Mouse (Mus musculus): Measurements from ENCODE around the gene Nat14. TPM values are rescaled to one million over a fixed set of nuclear protein-coding genes. Genes with fewer than 3 reads are reported as not detected.
"Not testable (repeated sequence)": the region's sequence is repeated elsewhere in the genome, so short reads cannot be mapped to it uniquely, and the experiment has no call there.

Nat14 gene
- 1.4 and 2.8 TPM in 2 replicates for polyA plus RNA-seq (2011; ENCODE audit: insufficient read depth, insufficient read length, low replicate concordance, missing spikeins)

- no peak within 1 kb of the TSS for H3K27ac ChIP-seq (ENCODE audit: control insufficient read depth, insufficient read depth, low read depth, low read length, poor library complexity)
These were observed at the start of gene Nat14 for GRCm38 (mm10) chr7:4921824-4922482. Gene Nat14, plus strand, starts transcription at chr7:4922028.

GRCm38 (mm10) chr7:4876753-4877221, 45.0 kb upstream of the Nat14 start, which contains the start of gene Isoc2a:
Gene Isoc2a, plus strand, starts transcription at chr7:4877153.
- no peaks in the 10 kb centered on the region; the same call in 1 of the 2 replicates for H3K4me1 ChIP-seq (ENCODE audit: control insufficient read depth, insufficient read depth, low read length)
- TF ChIP-seq POLR2A (IDR thresholded peaks at IDR 0.05; ENCODE audit: borderline replicate concordance, control insufficient read depth, low read depth, low read length) (peak; percentile 86; the same call in 1 of the 2 replicates), CTCF (IDR thresholded peaks at IDR 0.05; ENCODE audit: control insufficient read depth, insufficient read depth, low read length) (no peak)
- peak within 1 kb of the TSS; percentile 78 for H3K4me3 ChIP-seq (replicated peaks; ENCODE audit: control insufficient read depth, low read depth, low read length)
- no peak within 1 kb of the TSS for H3K27ac ChIP-seq (ENCODE audit: control insufficient read depth, insufficient read depth, low read depth, low read length, poor library complexity)
- under 1% methylated on average over 22 of the region's 22 CpGs for WGBS

More at GRCm38 (mm10) chr7:4921824-4922482, at the start of gene Nat14:
- TF ChIP-seq CTCF (IDR thresholded peaks at IDR 0.05; ENCODE audit: control insufficient read depth, insufficient read depth, low read length): no peak
- TF ChIP-seq POLR2A (IDR thresholded peaks at IDR 0.05; ENCODE audit: borderline replicate concordance, control insufficient read depth, low read depth, low read length): no peak
- Histone ChIP-seq H3K4me3 (replicated peaks; ENCODE audit: control insufficient read depth, low read depth, low read length) (no peak within 1 kb of the TSS), H3K4me1 (ENCODE audit: control insufficient read depth, insufficient read depth, low read length) (no peaks in the 10 kb centered on the region)
- WGBS: 29% methylated on average over 8 of the region's 8 CpGs

GRCm38 (mm10) chr7:4877226-4877625, 44.6 kb upstream of the Nat14 start:
- no peak overlapping the region for H3K27ac ChIP-seq (ENCODE audit: control insufficient read depth, insufficient read depth, low read depth, low read length, poor library complexity)
- H3K4me1 ChIP-seq (ENCODE audit: control insufficient read depth, insufficient read depth, low read length): no peaks in the 10 kb centered on the region; the same call in 1 of the 2 replicates
- 1% methylated on average over 11 of the region's 11 CpGs for WGBS
- peak overlapping the region; percentile 78 for H3K4me3 ChIP-seq (replicated peaks; ENCODE audit: control insufficient read depth, low read depth, low read length)
- TF ChIP-seq CTCF (IDR thresholded peaks at IDR 0.05; ENCODE audit: control insufficient read depth, insufficient read depth, low read length) (no peak), POLR2A (IDR thresholded peaks at IDR 0.05; ENCODE audit: borderline replicate concordance, control insufficient read depth, low read depth, low read length) (no peak)

GRCm38 (mm10) chr7:4878186-4878585, 43.6 kb upstream of the Nat14 start:
- Histone ChIP-seq H3K27ac (ENCODE audit: control insufficient read depth, insufficient read depth, low read depth, low read length, poor library complexity) (no peak overlapping the region), H3K4me3 (replicated peaks; ENCODE audit: control insufficient read depth, low read depth, low read length) (no peak overlapping the region)

GRCm38 (mm10) chr7:4879036-4879435, 42.8 kb upstream of the Nat14 start:
- WGBS: 89% methylated on average over 1 of the region's 1 CpGs

More at GRCm38 (mm10) chr7:4878186-4878585, 43.6 kb upstream of the Nat14 start:
- no peaks in the 10 kb centered on the region; the same call in 1 of the 2 replicates for H3K4me1 ChIP-seq (ENCODE audit: control insufficient read depth, insufficient read depth, low read length)
- TF ChIP-seq POLR2A (IDR thresholded peaks at IDR 0.05; ENCODE audit: borderline replicate concordance, control insufficient read depth, low read depth, low read length) (no peak), CTCF (IDR thresholded peaks at IDR 0.05; ENCODE audit: control insufficient read depth, insufficient read depth, low read length) (peak; percentile 53)

GRCm38 (mm10) chr7:4886680-4887079, 35.1 kb upstream of the Nat14 start:
- Histone ChIP-seq H3K27ac (ENCODE audit: control insufficient read depth, insufficient read depth, low read depth, low read length, poor library complexity) (no peak overlapping the region), H3K4me3 (replicated peaks; ENCODE audit: control insufficient read depth, low read depth, low read length) (no peak overlapping the region), H3K4me1 (ENCODE audit: control insufficient read depth, insufficient read depth, low read length) (no peaks in the 10 kb centered on the region)
- TF ChIP-seq CTCF (IDR thresholded peaks at IDR 0.05; ENCODE audit: control insufficient read depth, insufficient read depth, low read length): no peak
- TF ChIP-seq POLR2A (IDR thresholded peaks at IDR 0.05; ENCODE audit: borderline replicate concordance, control insufficient read depth, low read depth, low read length): no peak
- WGBS: 72% methylated on average over 4 of the region's 4 CpGs

More at GRCm38 (mm10) chr7:4879036-4879435, 42.8 kb upstream of the Nat14 start:
- H3K4me3 ChIP-seq (replicated peaks; ENCODE audit: control insufficient read depth, low read depth, low read length); H3K4me1 ChIP-seq (ENCODE audit: control insufficient read depth, insufficient read depth, low read length); H3K27ac ChIP-seq (ENCODE audit: control insufficient read depth, insufficient read depth, low read depth, low read length, poor library complexity): not testable (repeated sequence)

- H3K4me3 ChIP-seq (replicated peaks; ENCODE audit: control insufficient read depth, low read depth, low read length): no peak overlapping the region
- no peak overlapping the region for H3K27ac ChIP-seq (ENCODE audit: control insufficient read depth, insufficient read depth, low read depth, low read length, poor library complexity)
- H3K4me1 ChIP-seq (ENCODE audit: control insufficient read depth, insufficient read depth, low read length): no peaks in the 10 kb centered on the region
- 85% methylated on average over 11 of the region's 11 CpGs for WGBS
- TF ChIP-seq POLR2A (IDR thresholded peaks at IDR 0.05; ENCODE audit: borderline replicate concordance, control insufficient read depth, low read depth, low read length) (no peak), CTCF (IDR thresholded peaks at IDR 0.05; ENCODE audit: control insufficient read depth, insufficient read depth, low read length) (no peak)
These were observed 26.6 kb upstream of the Nat14 start for GRCm38 (mm10) chr7:4895186-4895585.

- Histone ChIP-seq H3K4me1 (ENCODE audit: control insufficient read depth, insufficient read depth, low read length) (no peaks in the 10 kb centered on the region), H3K27ac (ENCODE audit: control insufficient read depth, insufficient read depth, low read depth, low read length, poor library complexity) (no peak overlapping the region), H3K4me3 (replicated peaks; ENCODE audit: control insufficient read depth, low read depth, low read length) (no peak overlapping the region)
- WGBS: 53% methylated on average over 18 of the region's 18 CpGs
- TF ChIP-seq POLR2A (IDR thresholded peaks at IDR 0.05; ENCODE audit: borderline replicate concordance, control insufficient read depth, low read depth, low read length) (no peak), CTCF (IDR thresholded peaks at IDR 0.05; ENCODE audit: control insufficient read depth, insufficient read depth, low read length) (no peak)
These were observed 22.8 kb upstream of the Nat14 start for GRCm38 (mm10) chr7:4898851-4899648.

All from bone marrow, adult 2 months (tissue).